Mouse (Mus musculus): ENCODE data around the gene Zfp36. TPM values are rescaled to one million over a fixed set of nuclear protein-coding genes. Genes with fewer than 3 reads are reported as not detected.

Gene Zfp36
- polyA plus RNA-seq, 1 experiment from 2014 or later: 5.7 TPM

GRCm38 (mm10) chr7:28382347-28382951 lies 2.4 kb upstream of the Zfp36 start:
- Histone ChIP-seq H3K27me3 (replicated peaks; ENCODE audit: low read depth, poor library complexity, severe bottlenecking) (peaks cover 9% of the 10 kb centered on the region), H3K36me3 (replicated peaks) (peaks cover 30% of the 10 kb centered on the region), H3K27ac (replicated peaks) (peak overlapping the region; percentile 95), H3K4me1 (peaks cover 67% of the 10 kb centered on the region), H3K4me3 (peak overlapping the region; percentile 54), H3K9me3 (no peaks in the 10 kb centered on the region)
- peak; percentile 24 for DNase-seq (ENCODE audit: low spot score)
- 53% methylated on average over 10 of the region's 12 CpGs for WGBS

- peaks cover 29% of the 10 kb centered on the region for H3K36me3 ChIP-seq (replicated peaks)
- DNase-seq (ENCODE audit: low spot score): peak; percentile 89
- peak overlapping the region; percentile 54 for H3K4me3 ChIP-seq
- WGBS: 4% methylated on average over 20 of the region's 20 CpGs
- H3K9me3 ChIP-seq: no peaks in the 10 kb centered on the region
- H3K4me1 ChIP-seq: peaks cover 72% of the 10 kb centered on the region
- peak overlapping the region; percentile 95 for H3K27ac ChIP-seq (replicated peaks)
- peaks cover 10% of the 10 kb centered on the region for H3K27me3 ChIP-seq (replicated peaks; ENCODE audit: low read depth, poor library complexity, severe bottlenecking)
These were observed 1.9 kb upstream of the Zfp36 start for GRCm38 (mm10) chr7:28381938-28382337.

- H3K9me3 ChIP-seq: no peaks in the 10 kb centered on the region
- DNase-seq (ENCODE audit: low spot score): peak; percentile 72
- peaks cover 75% of the 10 kb centered on the region for H3K4me1 ChIP-seq
- H3K27ac ChIP-seq (replicated peaks): peak overlapping the region; percentile 95
- WGBS: 4% methylated on average over 30 of the region's 30 CpGs
- H3K4me3 ChIP-seq: peak overlapping the region; percentile 54
- peaks cover 10% of the 10 kb centered on the region for H3K27me3 ChIP-seq (replicated peaks; ENCODE audit: low read depth, poor library complexity, severe bottlenecking)
- peaks cover 25% of the 10 kb centered on the region for H3K36me3 ChIP-seq (replicated peaks)
These were observed 1.2 kb upstream of the Zfp36 start for GRCm38 (mm10) chr7:28381017-28381790.

- under 1% methylated on average over 53 of the region's 53 CpGs for WGBS
- H3K36me3 ChIP-seq (replicated peaks): peaks cover 10% of the 10 kb centered on the region
- H3K27ac ChIP-seq (replicated peaks): peak overlapping the region; percentile 92
- H3K4me3 ChIP-seq: peak overlapping the region; percentile 72
- peaks cover 92% of the 10 kb centered on the region for H3K4me1 ChIP-seq
- H3K27me3 ChIP-seq (replicated peaks; ENCODE audit: low read depth, poor library complexity, severe bottlenecking): peaks cover 10% of the 10 kb centered on the region
- no peaks in the 10 kb centered on the region for H3K9me3 ChIP-seq
- DNase-seq (ENCODE audit: low spot score): peak; percentile 90
These were observed 1.0 kb downstream of the Zfp36 start for GRCm38 (mm10) chr7:28378769-28379651.

GRCm38 (mm10) chr7:28378066-28378690 lies 1.9 kb downstream of the Zfp36 start:
- DNase-seq (ENCODE audit: low spot score): no peak
- H3K4me1 ChIP-seq: peaks cover 94% of the 10 kb centered on the region
- H3K4me3 ChIP-seq: peak overlapping the region; percentile 72
- H3K27ac ChIP-seq (replicated peaks): peak overlapping the region; percentile 92
- H3K36me3 ChIP-seq (replicated peaks): peaks cover 10% of the 10 kb centered on the region
- no peaks in the 10 kb centered on the region for H3K9me3 ChIP-seq
- WGBS: 47% methylated on average over 32 of the region's 32 CpGs
- peaks cover 10% of the 10 kb centered on the region for H3K27me3 ChIP-seq (replicated peaks; ENCODE audit: low read depth, poor library complexity, severe bottlenecking)

- peak overlapping the region; percentile 92; the same call in 1 of the 2 replicates for H3K27ac ChIP-seq (replicated peaks)
- H3K9me3 ChIP-seq: no peaks in the 10 kb centered on the region
- H3K36me3 ChIP-seq (replicated peaks): peaks cover 10% of the 10 kb centered on the region
- H3K4me3 ChIP-seq: peak overlapping the region; percentile 72
- H3K4me1 ChIP-seq: peaks cover 87% of the 10 kb centered on the region
- no peak for DNase-seq (ENCODE audit: low spot score)
- 69% methylated on average over 18 of the region's 18 CpGs for WGBS
- peaks cover 10% of the 10 kb centered on the region for H3K27me3 ChIP-seq (replicated peaks; ENCODE audit: low read depth, poor library complexity, severe bottlenecking)
These were observed 2.6 kb downstream of the Zfp36 start for GRCm38 (mm10) chr7:28377190-28378065.

GRCm38 (mm10) chr7:28376011-28376771 lies 3.9 kb downstream of the Zfp36 start:
- Histone ChIP-seq H3K36me3 (replicated peaks) (peaks cover 10% of the 10 kb centered on the region), H3K27ac (replicated peaks) (peak overlapping the region; percentile 96), H3K27me3 (replicated peaks; ENCODE audit: low read depth, poor library complexity, severe bottlenecking) (peaks cover 10% of the 10 kb centered on the region), H3K4me3 (peak overlapping the region; percentile 57), H3K9me3 (no peaks in the 10 kb centered on the region), H3K4me1 (peaks cover 77% of the 10 kb centered on the region)
- peak; percentile 82 for DNase-seq (ENCODE audit: low spot score)
- WGBS: 1% methylated on average over 30 of the region's 30 CpGs

- Histone ChIP-seq H3K4me1 (peaks cover 77% of the 10 kb centered on the region), H3K27ac (replicated peaks) (peak overlapping the region; percentile 96), H3K9me3 (no peaks in the 10 kb centered on the region), H3K27me3 (replicated peaks; ENCODE audit: low read depth, poor library complexity, severe bottlenecking) (peaks cover 10% of the 10 kb centered on the region), H3K4me3 (peak overlapping the region; percentile 57), H3K36me3 (replicated peaks) (peaks cover 14% of the 10 kb centered on the region)
- WGBS: under 1% methylated on average over 36 of the region's 36 CpGs
- peak; percentile 96 for DNase-seq (ENCODE audit: low spot score)
These were observed 4.7 kb downstream of the Zfp36 start for GRCm38 (mm10) chr7:28375176-28375921.

GRCm38 (mm10) chr7:28374647-28375046 lies 5.4 kb downstream of the Zfp36 start:
- H3K4me1 ChIP-seq: peaks cover 77% of the 10 kb centered on the region
- H3K27me3 ChIP-seq (replicated peaks; ENCODE audit: low read depth, poor library complexity, severe bottlenecking): peaks cover 10% of the 10 kb centered on the region
- H3K36me3 ChIP-seq (replicated peaks): peaks cover 21% of the 10 kb centered on the region
- peak overlapping the region; percentile 57; the same call in 1 of the 2 replicates for H3K4me3 ChIP-seq
- WGBS: 76% methylated on average over 10 of the region's 10 CpGs
- H3K27ac ChIP-seq (replicated peaks): peak overlapping the region; percentile 96
- H3K9me3 ChIP-seq: no peaks in the 10 kb centered on the region
- no peak for DNase-seq (ENCODE audit: low spot score)

- Histone ChIP-seq H3K4me3 (no peak overlapping the region; the same call in 1 of the 2 replicates), H3K36me3 (replicated peaks) (peaks cover 28% of the 10 kb centered on the region), H3K27me3 (replicated peaks; ENCODE audit: low read depth, poor library complexity, severe bottlenecking) (peaks cover 10% of the 10 kb centered on the region), H3K9me3 (no peaks in the 10 kb centered on the region), H3K27ac (replicated peaks) (peak overlapping the region; percentile 96; the same call in 1 of the 2 replicates), H3K4me1 (peaks cover 77% of the 10 kb centered on the region)
- 78% methylated on average over 7 of the region's 7 CpGs for WGBS
- no peak for DNase-seq (ENCODE audit: low spot score)
These were observed 6.1 kb downstream of the Zfp36 start for GRCm38 (mm10) chr7:28373891-28374495.
